Mouse (Mus musculus): ENCODE measurements around the gene Tbxas1. TPM values are rescaled to one million over a fixed set of nuclear protein-coding genes. Genes with fewer than 3 reads are reported as not detected.
A peak's percentile ranks its signal among the peaks of the same experiment; 100 is the strongest.

Tbxas1 gene
- polyA plus RNA-seq, 1 experiment from 2014 or later = 1.1 TPM

- 90% methylated on average over 2 of the region's 2 CpGs for WGBS
- no peaks in the 10 kb centered on the region for H3K9me3 ChIP-seq
- no peak overlapping the region for H3K4me2 ChIP-seq
- H3K27me3 ChIP-seq = no peaks in the 10 kb centered on the region
- H3K27ac ChIP-seq = no peak overlapping the region
- no peak overlapping the region for H3K9ac ChIP-seq
- H3K4me3 ChIP-seq = no peak overlapping the region
- H3K36me3 ChIP-seq = no peaks in the 10 kb centered on the region
- no peak for ATAC-seq (ENCODE audit: insufficient number of reproducible peaks, insufficient read depth, low FRiP score, low TSS enrichment, low read depth)
- peaks cover 18% of the 10 kb centered on the region for H3K4me1 ChIP-seq
Observed at GRCm38 (mm10) chr6:38860301-38860700, 14.9 kb upstream of the Tbxas1 start.

GRCm38 (mm10) chr6:38863595-38863994 is 11.6 kb upstream of the Tbxas1 start:
- ATAC-seq (ENCODE audit: insufficient number of reproducible peaks, insufficient read depth, low FRiP score, low TSS enrichment, low read depth) = no peak
- Histone ChIP-seq H3K27me3 (no peaks in the 10 kb centered on the region), H3K27ac (no peak overlapping the region), H3K9ac (no peak overlapping the region), H3K4me2 (no peak overlapping the region), H3K9me3 (no peaks in the 10 kb centered on the region), H3K4me3 (no peak overlapping the region), H3K36me3 (no peaks in the 10 kb centered on the region), H3K4me1 (peaks cover 23% of the 10 kb centered on the region)
- 30% methylated on average over 3 of the region's 3 CpGs for WGBS

GRCm38 (mm10) chr6:38865805-38866204 is 9.4 kb upstream of the Tbxas1 start:
- no peaks in the 10 kb centered on the region for H3K27me3 ChIP-seq

GRCm38 (mm10) chr6:38866357-38866756 is 8.8 kb upstream of the Tbxas1 start:
- Histone ChIP-seq H3K36me3 (no peaks in the 10 kb centered on the region), H3K27ac (no peak overlapping the region), H3K4me3 (no peak overlapping the region), H3K9me3 (no peaks in the 10 kb centered on the region), H3K4me2 (no peak overlapping the region), H3K9ac (no peak overlapping the region), H3K27me3 (no peaks in the 10 kb centered on the region), H3K4me1 (peaks cover 20% of the 10 kb centered on the region)
- WGBS = 73% methylated on average over 1 of the region's 1 CpGs
- ATAC-seq (ENCODE audit: insufficient number of reproducible peaks, insufficient read depth, low FRiP score, low TSS enrichment, low read depth) = no peak

More at GRCm38 (mm10) chr6:38865805-38866204, 9.4 kb upstream of the Tbxas1 start:
- Histone ChIP-seq H3K4me1 (peaks cover 20% of the 10 kb centered on the region), H3K27ac (no peak overlapping the region), H3K9me3 (no peaks in the 10 kb centered on the region), H3K36me3 (no peaks in the 10 kb centered on the region), H3K4me2 (no peak overlapping the region), H3K4me3 (no peak overlapping the region), H3K9ac (no peak overlapping the region)
- no peak for ATAC-seq (ENCODE audit: insufficient number of reproducible peaks, insufficient read depth, low FRiP score, low TSS enrichment, low read depth)

GRCm38 (mm10) chr6:38866761-38867160 is 8.4 kb upstream of the Tbxas1 start:
- no peak overlapping the region for H3K4me3 ChIP-seq
- no peaks in the 10 kb centered on the region for H3K9me3 ChIP-seq
- no peaks in the 10 kb centered on the region for H3K27me3 ChIP-seq
- no peak overlapping the region for H3K9ac ChIP-seq
- ATAC-seq (ENCODE audit: insufficient number of reproducible peaks, insufficient read depth, low FRiP score, low TSS enrichment, low read depth) = no peak
- H3K4me2 ChIP-seq = no peak overlapping the region
- no peaks in the 10 kb centered on the region for H3K36me3 ChIP-seq
- 65% methylated on average over 2 of the region's 2 CpGs for WGBS
- H3K27ac ChIP-seq = no peak overlapping the region
- H3K4me1 ChIP-seq = peaks cover 25% of the 10 kb centered on the region

- no peak overlapping the region for H3K27ac ChIP-seq
- no peaks in the 10 kb centered on the region for H3K9me3 ChIP-seq
- no peaks in the 10 kb centered on the region for H3K36me3 ChIP-seq
- H3K4me2 ChIP-seq = no peak overlapping the region
- H3K4me3 ChIP-seq = no peak overlapping the region
- no peak for ATAC-seq (ENCODE audit: insufficient number of reproducible peaks, insufficient read depth, low FRiP score, low TSS enrichment, low read depth)
- H3K4me1 ChIP-seq = peaks cover 27% of the 10 kb centered on the region
- no peaks in the 10 kb centered on the region for H3K27me3 ChIP-seq
- 44% methylated on average over 1 of the region's 1 CpGs for WGBS
- no peak overlapping the region for H3K9ac ChIP-seq
Observed at GRCm38 (mm10) chr6:38867291-38867690, 7.9 kb upstream of the Tbxas1 start.

GRCm38 (mm10) chr6:38868974-38869373 is 6.2 kb upstream of the Tbxas1 start:
- no peak overlapping the region for H3K4me3 ChIP-seq
- H3K9me3 ChIP-seq = no peaks in the 10 kb centered on the region
- no peaks in the 10 kb centered on the region for H3K36me3 ChIP-seq
- ATAC-seq (ENCODE audit: insufficient number of reproducible peaks, insufficient read depth, low FRiP score, low TSS enrichment, low read depth) = no peak
- H3K9ac ChIP-seq = no peak overlapping the region
- H3K4me2 ChIP-seq = no peak overlapping the region
- no peaks in the 10 kb centered on the region for H3K27me3 ChIP-seq
- WGBS = 72% methylated on average over 1 of the region's 1 CpGs
- no peak overlapping the region for H3K27ac ChIP-seq
- peaks cover 39% of the 10 kb centered on the region for H3K4me1 ChIP-seq

GRCm38 (mm10) chr6:38870070-38870469 is 5.1 kb upstream of the Tbxas1 start:
- H3K4me2 ChIP-seq = no peak overlapping the region
- no peak overlapping the region for H3K4me3 ChIP-seq
- H3K27me3 ChIP-seq = no peaks in the 10 kb centered on the region
- H3K4me1 ChIP-seq = peaks cover 36% of the 10 kb centered on the region
- no peaks in the 10 kb centered on the region for H3K9me3 ChIP-seq
- H3K9ac ChIP-seq = no peak overlapping the region
- 30% methylated on average over 2 of the region's 2 CpGs for WGBS
- no peak overlapping the region for H3K27ac ChIP-seq
- ATAC-seq (ENCODE audit: insufficient number of reproducible peaks, insufficient read depth, low FRiP score, low TSS enrichment, low read depth) = no peak
- H3K36me3 ChIP-seq = no peaks in the 10 kb centered on the region

GRCm38 (mm10) chr6:38871051-38871450 is 4.2 kb upstream of the Tbxas1 start:
- WGBS = 26% methylated on average over 7 of the region's 7 CpGs
- peaks cover 30% of the 10 kb centered on the region for H3K4me1 ChIP-seq

GRCm38 (mm10) chr6:38873316-38873715 is 1.9 kb upstream of the Tbxas1 start:
- Histone ChIP-seq H3K4me2 (peak overlapping the region; percentile 60), H3K9ac (0 out of 2 replicates have a peak overlapping the region, but pooled peaks have one; percentile 99), H3K36me3 (no peaks in the 10 kb centered on the region), H3K27ac (no peak overlapping the region), H3K4me3 (peak overlapping the region; percentile 98; the same call in 1 of the 2 replicates), H3K4me1 (peaks cover 27% of the 10 kb centered on the region), H3K9me3 (no peaks in the 10 kb centered on the region), H3K27me3 (no peaks in the 10 kb centered on the region; the same call in 1 of the 2 replicates)
- no peak for ATAC-seq (ENCODE audit: insufficient number of reproducible peaks, insufficient read depth, low FRiP score, low TSS enrichment, low read depth)
- WGBS = 75% methylated on average over 1 of the region's 1 CpGs

More at GRCm38 (mm10) chr6:38871051-38871450, 4.2 kb upstream of the Tbxas1 start:
- no peak overlapping the region for H3K9ac ChIP-seq
- no peak overlapping the region for H3K4me3 ChIP-seq
- no peaks in the 10 kb centered on the region for H3K36me3 ChIP-seq
- H3K27ac ChIP-seq = no peak overlapping the region
- H3K4me2 ChIP-seq = no peak overlapping the region
- no peaks in the 10 kb centered on the region for H3K27me3 ChIP-seq
- ATAC-seq (ENCODE audit: insufficient number of reproducible peaks, insufficient read depth, low FRiP score, low TSS enrichment, low read depth) = no peak
- H3K9me3 ChIP-seq = no peaks in the 10 kb centered on the region

GRCm38 (mm10) chr6:38874035-38874434 is 1.2 kb upstream of the Tbxas1 start:
- H3K4me1 ChIP-seq = peaks cover 27% of the 10 kb centered on the region
- peak overlapping the region; percentile 98 for H3K4me3 ChIP-seq
- peak overlapping the region; percentile 94; the same call in 1 of the 2 replicates for H3K27ac ChIP-seq
- H3K9me3 ChIP-seq = no peaks in the 10 kb centered on the region
- peak overlapping the region; percentile 99 for H3K9ac ChIP-seq
- no peaks in the 10 kb centered on the region for H3K36me3 ChIP-seq
- H3K27me3 ChIP-seq = peaks cover 4% of the 10 kb centered on the region; the same call in 1 of the 2 replicates
- peak overlapping the region; percentile 60 for H3K4me2 ChIP-seq
- WGBS = 7% methylated on average over 8 of the region's 8 CpGs
- ATAC-seq (ENCODE audit: insufficient number of reproducible peaks, insufficient read depth, low FRiP score, low TSS enrichment, low read depth) = no peak

GRCm38 (mm10) chr6:38874565-38875257 is 493 bp upstream of the Tbxas1 start:
- Histone ChIP-seq H3K27ac (peak overlapping the region; percentile 94), H3K4me1 (peaks cover 27% of the 10 kb centered on the region), H3K27me3 (peaks cover 4% of the 10 kb centered on the region; the same call in 1 of the 2 replicates), H3K4me2 (peak overlapping the region; percentile 60), H3K36me3 (no peaks in the 10 kb centered on the region), H3K9ac (peak overlapping the region; percentile 99), H3K9me3 (no peaks in the 10 kb centered on the region), H3K4me3 (peak overlapping the region; percentile 98)
- ATAC-seq (ENCODE audit: insufficient number of reproducible peaks, insufficient read depth, low FRiP score, low TSS enrichment, low read depth) = no peak
- WGBS = under 1% methylated on average over 23 of the region's 23 CpGs
